Mouse (Mus musculus): ENCODE measurements around the gene Mettl24.

Gene Mettl24

DNA sequence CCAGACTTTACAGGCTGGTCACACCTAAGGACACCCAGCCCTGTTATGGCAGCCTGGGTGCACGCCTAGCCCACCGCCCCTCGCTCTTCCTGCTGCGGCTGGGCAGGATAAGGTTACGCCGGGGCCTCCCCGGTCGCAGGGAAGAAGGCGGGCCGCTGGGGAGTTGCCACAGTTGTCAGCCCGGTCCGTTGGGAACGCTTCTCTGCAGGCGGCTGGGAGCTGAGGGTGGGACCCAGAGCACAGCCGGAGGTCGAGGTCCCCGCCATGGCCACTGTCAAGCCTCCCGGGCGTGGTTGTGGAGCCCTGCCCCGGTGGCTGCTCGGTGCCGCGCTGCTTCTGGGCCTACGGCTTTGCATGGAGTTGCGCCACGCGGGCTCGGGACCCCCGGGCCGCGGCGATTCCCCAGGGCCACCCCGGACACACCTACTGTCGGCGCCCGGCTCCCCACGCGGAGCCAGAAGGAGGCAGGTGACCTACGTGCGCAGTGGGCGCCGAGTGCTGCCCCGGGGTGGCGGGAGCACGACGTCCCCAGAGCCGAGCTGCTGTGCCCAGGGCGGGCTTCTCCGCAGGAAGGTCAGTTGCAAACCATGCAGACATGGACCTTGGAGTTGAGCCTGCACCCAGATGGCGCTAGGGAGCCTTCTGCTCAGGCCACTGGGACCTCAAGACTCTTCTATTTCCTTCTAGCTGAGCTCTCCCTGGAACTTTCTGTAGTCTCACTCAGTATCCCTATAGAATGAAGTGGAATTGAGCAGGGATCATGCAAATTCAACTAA is at the start of gene Mettl24:
Gene Mettl24, plus strand, starts transcription at position 191 of the 776 bp plus-strand sequence.
- peak; percentile 77 for DNase-seq

DNA sequence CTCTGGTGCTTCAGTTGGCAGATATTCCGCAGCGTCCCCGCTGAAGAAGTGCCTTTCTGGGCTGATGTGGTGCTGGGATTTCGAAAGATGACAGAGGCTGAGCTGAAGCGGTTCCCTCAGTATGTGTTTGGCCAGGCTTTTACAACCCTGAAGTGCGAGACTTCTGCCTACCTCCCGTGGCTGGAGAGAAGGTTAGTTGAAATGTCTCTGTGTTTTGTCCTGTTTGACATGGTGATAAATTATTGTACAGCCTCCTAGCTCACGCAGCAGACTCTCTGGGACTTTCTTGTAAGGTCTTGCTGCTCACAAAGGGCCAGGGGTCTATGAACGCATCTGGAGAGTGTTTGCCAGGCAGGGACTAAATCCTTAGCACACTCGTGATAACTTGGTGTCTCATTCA is 45.8 kb upstream of the Mettl24 start:
- DNase-seq: no peak

DNA sequence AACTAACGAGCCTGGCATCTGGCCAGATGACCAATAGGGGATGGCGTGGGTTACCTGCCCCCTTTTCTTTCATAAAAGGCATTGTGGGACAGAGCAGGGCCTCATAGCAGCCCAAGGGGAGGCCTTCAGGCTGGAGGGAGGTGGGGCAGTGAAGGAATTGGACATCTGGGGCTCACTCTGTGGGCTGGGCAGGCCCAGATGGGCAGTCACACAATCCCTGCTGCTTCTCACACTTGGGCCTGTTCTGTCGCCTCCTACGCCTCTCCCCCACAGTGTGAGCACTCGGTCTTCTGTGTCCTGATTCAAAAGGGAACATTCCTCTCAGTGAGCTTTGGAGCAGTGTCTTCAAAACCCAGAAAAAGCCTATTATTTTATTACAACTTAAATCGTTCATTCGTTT is 44.8 kb upstream of the Mettl24 start:
- DNase-seq: peak; percentile 91

DNA sequence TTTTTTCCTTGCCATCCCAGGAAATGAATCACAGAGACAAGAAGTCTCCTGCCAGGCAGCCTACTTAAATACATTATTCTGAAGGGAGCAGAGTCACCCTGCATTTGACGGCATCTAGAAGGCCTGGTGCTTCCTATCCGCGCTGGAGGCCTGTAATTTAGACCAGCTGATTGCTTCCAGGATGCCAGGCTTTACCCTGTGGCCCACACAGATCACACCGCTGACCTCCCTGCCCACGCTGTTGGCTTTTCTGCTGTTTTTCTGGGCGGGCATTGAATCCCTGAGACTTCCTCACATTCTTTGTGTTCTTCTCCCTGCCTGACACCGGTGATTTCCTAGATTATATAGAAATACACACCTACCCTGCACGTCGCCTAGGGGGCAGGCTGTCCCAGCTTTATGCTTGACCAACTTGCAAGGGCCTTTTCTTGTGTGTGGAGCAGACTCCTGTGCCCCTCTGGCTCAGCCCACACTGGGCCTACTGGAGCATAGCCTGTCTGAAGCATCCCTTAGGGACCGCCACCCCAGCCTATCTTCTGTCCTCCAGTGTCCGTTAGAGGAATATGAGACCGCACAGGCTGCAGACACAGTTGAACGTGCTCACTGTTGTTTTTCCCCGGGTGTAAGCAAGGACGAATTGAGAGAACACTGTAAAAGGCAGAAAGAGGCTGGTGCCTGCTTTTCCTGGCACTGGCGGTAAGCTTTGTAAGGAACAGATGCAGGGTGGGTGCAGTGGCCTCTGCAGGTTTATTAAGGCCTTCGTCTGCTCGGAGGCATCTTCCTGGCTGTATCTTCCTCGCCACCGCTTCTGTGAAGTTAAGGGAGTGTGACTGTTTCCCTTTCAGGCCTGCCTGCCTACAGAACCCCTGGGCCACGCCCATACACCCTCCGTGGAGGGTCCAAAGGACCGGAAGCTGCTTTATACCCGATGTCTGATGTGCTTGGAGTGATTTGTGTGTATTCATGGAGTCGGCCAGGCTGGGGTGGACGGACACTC is 44.0 kb upstream of the Mettl24 start:
- peak; percentile 75 for DNase-seq

DNA sequence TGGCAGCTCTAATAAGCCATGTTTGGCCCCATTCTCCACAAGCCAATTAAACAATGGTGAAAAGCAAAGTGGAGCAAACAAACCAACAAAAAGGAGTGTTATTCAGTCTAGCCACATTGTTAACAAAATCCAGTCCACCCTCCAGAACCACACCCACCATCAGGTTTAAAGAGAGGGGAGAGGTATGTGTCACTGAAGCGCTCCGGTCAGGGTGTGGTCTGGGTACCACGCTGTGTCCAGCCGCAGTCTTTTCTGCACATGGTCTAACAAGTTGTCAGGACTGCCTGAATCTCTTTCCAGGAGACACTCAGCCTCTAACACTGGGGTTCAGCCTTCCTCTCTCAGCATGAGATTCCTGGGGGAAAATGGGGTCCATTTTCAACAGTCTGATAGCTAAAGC is 42.7 kb upstream of the Mettl24 start:
- no peak for DNase-seq

DNA sequence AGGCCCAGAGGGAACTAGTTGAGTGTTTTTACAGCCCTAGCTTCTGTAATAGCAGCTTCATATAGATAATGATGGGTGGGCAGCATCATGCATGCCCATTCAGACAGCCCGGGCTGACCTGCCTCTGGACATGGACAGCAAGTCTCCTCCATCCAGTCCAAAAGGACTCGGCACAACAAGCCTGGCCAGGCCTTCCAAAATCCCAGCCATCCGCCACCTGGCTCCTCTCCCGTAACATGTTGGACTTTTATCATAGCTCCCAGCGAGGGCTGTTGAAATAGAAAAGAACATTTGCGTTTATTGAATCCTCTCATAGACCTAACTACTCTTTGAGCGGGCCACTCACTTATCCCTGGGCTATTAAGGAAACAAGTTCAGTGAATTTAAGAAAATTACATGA is 41.2 kb upstream of the Mettl24 start:
- DNase-seq: no peak

DNA sequence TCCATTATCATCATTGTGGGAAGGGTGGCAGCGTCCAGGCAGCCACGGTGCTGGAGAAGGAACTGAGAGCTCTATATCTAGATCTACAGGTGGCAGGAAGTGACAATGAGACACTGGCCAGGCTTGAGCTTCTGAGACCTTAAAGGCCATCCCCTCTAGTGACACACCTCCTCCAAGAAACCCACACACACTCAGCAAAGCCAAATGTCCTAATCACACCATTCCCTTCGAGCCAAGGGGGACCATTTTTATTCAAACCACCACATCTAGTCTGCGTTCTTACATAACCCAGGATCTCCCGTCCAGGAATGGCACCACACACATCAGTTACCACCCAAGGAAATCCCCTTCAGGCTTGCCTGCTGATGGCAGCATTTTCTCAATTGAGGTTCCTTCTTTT is 40.0 kb upstream of the Mettl24 start:
- DNase-seq: no peak

DNA sequence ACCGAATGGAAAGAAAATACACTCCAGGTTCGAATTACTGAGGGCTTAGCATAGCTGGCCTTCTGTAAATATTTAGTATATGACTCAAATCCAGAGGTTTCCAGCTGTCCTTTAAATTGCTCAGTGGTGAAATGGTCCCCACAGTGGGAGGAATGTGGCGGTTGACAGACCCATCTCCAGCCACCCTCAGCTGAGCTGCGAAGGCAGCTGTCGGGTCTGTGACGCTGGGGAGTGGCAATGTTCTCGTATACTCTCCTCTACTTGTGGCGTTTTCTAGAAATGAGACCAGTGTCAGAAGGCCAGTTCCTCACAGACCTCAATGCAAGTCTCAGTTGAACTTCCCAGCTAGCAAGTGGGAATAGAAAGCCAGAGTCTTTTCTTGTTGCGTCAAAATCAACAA is 38.6 kb upstream of the Mettl24 start:
- DNase-seq: no peak

DNA sequence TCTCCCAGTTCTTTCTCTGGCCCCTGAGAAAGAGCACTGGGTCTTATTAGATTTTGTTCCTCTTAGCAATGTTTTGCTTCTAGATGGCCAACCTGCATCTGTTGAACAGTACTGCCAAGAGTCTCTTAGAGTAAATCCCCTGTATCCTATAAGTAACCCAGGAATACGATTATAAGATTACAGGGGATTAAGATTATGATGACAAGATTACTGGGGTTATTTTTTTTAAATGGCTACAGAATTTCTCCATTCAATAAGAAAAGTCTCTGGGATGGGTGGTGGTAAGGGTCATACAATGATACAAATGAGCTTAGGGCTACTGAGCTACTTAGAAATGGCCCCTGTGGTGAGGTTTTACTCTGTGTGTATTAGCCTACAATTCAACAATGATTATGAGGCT is 37.7 kb upstream of the Mettl24 start:
- DNase-seq: no peak

DNA sequence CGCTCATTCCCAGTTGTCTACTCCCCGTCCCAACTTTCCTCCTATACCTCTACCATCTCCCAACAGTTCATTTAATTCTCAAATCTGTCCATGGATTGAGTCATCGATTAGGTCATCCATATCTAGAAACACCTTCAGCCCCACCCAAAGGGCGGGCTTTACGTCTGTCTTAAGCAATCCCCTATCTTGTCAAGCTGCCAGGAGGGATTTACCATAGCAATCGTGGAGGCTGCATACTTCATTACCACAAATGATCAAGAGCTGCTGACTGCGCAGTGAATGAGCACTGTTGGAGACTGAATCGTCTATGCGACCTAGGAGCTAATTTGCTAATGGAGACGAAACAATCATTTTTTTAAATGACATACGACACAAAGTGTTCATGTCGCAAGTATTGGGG is 34.3 kb upstream of the Mettl24 start:
- no peak for DNase-seq

DNA sequence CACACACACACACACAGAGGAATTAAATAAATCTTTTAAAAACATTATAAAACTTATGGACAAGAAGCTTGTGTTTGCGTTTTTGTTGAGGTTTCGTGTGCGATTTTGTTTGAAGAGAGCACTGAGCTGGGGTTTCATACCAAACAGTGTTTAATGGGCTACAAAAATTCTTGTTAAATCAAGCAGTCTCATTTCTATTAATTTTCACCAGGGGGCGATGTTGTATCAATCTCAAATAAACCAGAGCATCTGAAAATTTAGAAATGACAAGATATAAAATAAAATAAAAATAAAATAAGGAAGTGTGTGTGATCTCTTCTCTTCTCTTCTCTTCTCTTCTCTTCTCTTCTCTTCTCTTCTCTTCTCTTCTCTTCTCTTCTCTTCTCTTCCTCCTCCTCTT is 33.4 kb upstream of the Mettl24 start:
- DNase-seq: no peak

DNA sequence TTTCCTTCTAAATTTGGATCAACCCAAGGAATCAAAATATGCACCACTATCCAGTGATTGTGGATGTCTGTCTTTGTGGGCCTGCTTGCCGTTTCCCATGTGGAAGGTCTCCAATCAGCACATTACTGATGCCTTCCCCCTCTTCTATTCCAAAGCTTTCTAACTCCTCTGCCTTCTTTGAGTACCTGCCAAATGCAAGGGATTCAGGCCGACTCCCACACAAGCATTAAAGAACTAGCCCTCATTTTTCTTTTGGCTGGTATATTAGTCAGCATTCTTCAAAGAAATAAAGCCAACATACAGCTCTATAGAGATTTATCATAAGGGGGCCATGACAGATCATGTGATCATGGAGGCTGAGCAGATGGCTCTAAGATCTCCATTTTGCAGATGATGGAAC is 31.4 kb upstream of the Mettl24 start:
- peak; percentile 46 for DNase-seq

DNA sequence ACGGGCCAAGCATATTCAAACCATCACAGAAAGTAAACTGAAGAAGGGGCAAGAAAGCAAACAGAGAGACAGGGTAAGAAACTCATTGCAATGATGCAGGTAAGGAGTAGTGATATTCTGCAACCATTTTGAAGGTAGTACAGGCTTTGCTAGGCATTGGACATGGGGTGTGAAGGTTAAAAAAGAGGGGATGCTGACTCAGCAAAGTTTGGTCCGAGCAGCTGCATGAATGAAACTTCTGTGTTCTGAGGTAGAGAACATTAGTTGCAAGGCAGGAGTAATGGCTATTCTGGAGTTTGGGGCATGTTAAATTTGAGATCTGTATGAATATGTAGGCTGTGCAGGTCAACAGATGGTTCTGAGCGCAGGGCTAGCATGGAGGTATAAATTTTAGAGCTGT is 17.8 kb upstream of the Mettl24 start:
- no peak for DNase-seq

DNA sequence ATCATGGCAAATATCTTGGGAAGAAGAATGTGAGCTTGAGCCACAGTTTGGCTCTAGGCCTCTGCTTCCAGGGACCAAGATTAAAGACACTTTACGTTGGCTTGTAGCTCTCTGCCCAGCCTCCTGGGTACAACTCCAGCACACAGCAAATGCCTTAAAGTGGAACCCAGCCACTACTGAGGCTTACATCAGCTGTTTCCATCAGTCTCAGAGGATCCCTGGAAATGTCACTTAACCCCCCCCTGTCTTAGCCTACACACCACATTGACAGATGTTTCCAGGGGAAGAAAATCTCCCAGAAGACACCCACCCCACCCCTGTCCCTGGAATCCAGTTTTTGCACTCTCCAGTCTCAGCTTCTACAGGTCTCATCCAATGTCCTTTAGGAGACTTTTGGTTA is 16.1 kb upstream of the Mettl24 start:
- DNase-seq: no peak

DNA sequence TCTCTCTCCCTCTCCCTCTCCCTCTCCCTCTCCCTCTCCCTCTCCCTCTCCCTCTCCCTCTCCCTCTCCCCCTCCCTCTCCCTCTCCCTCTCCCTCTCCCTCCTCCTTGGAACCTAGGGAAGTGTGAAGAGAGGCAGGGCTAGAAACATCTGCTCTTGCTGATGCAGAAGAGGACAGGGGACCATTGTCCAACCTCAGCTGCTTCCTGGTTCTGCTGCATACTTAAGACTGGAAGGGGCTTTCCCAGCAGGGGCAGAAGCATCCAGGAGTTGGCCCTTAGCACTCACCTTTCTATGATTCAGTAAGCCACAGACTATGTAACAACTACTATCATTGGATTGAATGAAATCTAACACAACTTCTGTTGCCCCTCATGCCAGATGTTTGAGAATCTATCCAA is 14.4 kb upstream of the Mettl24 start:
- no peak for DNase-seq

DNA sequence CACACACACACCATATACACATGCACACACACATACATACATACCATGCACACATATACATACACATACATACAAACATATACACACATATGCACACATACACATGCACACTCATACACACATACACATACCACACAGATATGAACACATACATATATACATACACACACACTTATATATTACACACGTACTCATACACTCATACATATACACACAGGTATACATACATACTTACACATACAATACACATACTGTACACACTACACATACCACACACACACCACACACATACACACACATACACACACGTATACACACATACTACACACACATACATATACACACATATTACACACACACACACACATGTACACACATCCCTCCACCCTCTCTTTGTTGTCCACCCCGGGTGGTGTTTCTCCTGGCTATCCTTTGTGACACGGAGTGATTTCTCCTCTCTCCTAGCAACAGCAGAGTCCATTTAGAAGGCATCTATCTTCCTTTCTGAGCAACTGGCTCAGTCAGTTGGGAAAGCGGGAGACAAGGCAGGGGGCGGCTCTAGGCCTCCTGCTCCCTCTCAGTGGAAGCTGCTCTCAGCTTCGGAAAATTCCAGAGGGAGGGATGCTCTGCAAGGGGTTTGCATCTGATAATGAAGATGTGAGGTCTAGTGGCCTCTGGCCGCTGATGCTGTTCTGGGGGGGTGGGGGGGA is 10.3 kb upstream of the Mettl24 start:
- no peak for DNase-seq

DNA sequence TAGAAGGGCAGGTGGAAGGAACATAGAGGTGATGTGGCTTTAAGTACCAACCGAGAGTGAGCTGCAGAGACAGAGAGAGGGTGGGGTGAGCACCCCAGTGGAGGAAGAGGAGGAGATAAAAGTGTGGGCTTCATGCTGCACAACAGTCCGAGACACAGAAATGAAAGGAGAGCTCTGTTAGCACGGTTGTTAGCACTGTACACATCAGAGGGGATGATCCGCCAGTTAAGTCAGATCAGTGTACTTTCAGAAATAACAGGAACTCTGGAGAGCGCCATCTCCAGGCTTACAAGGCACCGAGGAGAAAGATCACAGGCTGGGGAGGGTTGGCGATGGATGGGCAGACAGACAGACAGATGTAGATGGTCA is 9.8 kb upstream of the Mettl24 start:
- DNase-seq: no peak

DNA sequence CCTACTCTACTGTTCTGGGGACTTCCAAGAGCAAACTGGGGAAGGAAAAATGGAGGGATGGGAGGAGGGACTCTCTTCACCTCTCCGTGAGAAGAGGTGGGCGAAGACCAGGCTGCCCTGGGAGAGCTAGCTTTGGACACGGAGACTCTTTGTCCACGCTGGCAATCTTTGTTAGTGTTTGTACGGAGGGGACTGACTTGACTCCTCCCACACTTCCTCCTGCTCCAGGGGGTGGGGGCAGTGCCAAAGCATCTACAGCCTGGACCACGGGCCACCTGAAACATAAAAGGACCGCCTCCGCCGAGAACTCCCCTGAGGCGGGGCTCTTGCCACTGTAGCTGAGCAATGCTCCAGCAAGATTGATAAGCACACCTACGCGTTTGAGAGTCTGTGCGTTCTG is 8.9 kb upstream of the Mettl24 start:
- no peak for DNase-seq

DNA sequence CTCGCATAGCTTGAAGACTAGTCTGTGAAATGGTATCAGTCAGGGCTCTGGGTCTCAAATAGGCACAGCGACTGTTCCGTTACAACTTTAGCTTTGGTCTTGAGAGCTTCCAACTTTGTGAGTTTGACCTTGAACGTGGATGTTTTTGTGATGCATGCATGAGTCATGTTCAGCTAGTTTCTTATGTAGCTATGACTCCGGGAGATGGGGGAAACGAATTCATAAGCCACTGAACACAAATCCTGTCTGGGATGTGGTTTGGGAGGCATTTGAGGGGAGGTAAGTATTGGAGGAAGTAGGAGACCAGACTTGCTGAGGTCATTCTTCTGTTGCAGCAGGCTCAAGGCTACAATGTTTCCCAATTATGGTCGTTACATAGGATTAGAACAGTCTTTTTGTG is 7.2 kb upstream of the Mettl24 start:
- no peak for DNase-seq

DNA sequence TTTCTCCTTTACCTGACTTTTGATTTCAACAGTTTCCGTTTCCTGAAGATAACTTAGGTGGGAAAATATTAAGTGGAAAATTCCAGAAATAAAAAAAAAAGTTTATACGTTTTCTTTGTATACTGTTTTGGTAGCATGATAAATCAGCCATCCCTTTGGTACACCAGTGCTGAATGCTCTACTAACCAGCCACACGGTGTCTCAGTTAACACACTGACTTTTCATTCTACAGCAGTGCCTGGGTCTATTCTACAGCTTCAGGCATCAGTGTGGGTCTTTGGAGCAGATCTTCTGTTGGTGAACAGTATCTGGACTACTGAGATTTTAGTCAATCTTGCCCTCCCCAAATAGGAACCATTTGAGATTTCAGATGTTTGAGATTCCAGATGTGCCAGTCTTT is 4.6 kb upstream of the Mettl24 start:
- DNase-seq: no peak

DNA sequence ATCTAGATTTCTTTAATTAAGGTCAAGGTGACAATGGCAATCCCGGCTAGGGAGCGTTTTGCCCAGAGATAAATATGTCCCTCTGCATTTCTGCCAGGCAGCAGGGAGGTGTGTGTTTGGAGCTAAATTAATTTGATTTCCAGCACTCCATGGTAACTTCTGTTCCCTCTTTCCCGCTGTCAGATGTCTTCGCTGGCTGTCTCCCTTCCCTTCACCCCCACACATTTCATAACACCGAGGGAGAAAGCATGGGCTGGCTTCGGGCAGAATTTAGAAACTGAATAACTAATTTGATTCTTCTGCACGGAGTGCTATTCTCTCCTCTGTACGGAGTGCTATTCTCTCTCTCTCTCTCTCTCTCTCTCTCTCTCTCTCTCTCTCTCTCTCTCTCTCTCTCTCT is 612 bp upstream of the Mettl24 start:
- peak; percentile 87 for DNase-seq

DNA sequence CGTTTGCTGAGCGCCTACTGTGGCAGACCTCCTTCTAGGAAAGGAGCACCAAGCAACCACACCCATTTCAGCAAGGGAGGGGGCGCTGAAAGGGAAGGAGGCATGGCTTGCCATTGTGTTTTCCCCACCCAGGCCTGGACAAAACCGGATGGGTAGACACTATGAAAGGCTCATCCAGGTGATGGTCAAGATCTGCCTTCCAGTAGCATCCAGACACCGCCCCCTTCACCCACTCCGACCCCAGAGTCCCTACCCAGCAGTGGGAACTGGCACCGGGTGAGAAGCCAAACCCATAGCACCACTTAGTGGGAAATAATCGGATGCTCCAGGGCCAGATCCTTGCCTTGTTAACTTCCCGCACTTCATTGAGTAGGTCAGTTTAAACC is 779 bp downstream of the Mettl24 start:
- no peak for DNase-seq

DNA sequence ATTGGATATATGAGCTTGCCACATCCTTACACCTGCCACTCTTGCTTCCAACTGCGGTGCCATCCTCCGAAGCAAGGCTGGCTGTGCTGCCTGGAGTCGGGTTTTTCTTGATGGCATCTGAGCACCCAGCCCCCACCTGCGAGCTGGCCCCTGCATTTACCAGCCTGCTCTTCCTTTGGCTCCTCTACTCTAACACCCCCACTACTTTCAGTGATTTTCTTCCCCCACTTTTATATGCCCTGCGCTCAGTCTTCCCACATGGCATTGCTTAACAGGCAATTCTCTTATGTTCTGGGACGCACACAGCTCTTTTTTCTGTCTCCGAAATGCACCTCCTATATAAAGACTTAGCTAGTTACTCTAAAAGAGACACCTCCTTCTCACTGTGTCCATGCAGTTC is 1.2 kb downstream of the Mettl24 start:
- peak; percentile 78 for DNase-seq

DNA sequence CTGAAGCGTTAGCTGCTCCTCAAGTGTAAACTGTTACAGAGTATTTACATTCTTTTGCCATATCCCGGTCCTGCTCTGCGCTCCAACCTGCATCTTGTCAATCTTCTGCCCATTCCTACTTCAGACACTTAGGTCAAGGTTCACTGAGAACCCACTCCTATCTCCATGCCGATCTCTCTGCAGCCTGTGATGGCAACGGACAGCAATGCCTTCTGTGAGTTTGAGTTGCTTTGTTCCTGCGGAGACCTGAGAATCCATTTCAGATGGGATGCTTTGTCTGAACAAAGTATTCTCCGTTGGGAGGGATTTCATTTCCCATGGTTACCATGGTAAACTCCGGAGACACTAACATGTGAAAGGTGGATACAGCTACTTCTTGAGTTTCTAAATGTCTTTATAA is 2.6 kb downstream of the Mettl24 start:
- no peak for DNase-seq
